Mouse (Mus musculus) MEL (cell line): ENCODE data around the gene Hoxb5. TPM values are rescaled to one million over a fixed set of nuclear protein-coding genes. Genes with fewer than 3 reads are reported as not detected.

Experiments
- DNase-seq: peaks from one replicate; pipeline ENCODE4 v3.0.0; 2011; ENCODE audit warnings: low read depth, low spot score
- H3K27ac ChIP-seq: 2 replicates; pipeline ENCODE4 v1.5.1; 2012; ENCODE audit warnings: low read depth, mild to moderate bottlenecking, control low read depth, low read length, moderate library complexity; ENCODE audit not compliant: control insufficient read depth
- H3K27me3 ChIP-seq, 2 experiments: fragments of 150-350 bp in 1 of 2; sonication (generic) in 1 of 2; 2 replicates each; pipeline ENCODE4 v1.6.1; 2012; ENCODE audit warnings: low read length in 2 of 2, mild to moderate bottlenecking in 2 of 2, improper control_type of control experiment in 1 of 2, moderate library complexity in 1 of 2; ENCODE audit not compliant: insufficient read depth in 2 of 2, control insufficient read depth in 1 of 2
- H3K36me3 ChIP-seq, 2 experiments: 2 replicates each; pipeline ENCODE4 v1.6.1; 2012 to 2014; ENCODE audit warnings: low read length in 2 of 2, improper control_type of control experiment in 1 of 2, inconsistent platforms in 1 of 2, mild to moderate bottlenecking in 1 of 2; ENCODE audit not compliant: insufficient read depth in 2 of 2, control insufficient read depth in 1 of 2
- H3K4me1 ChIP-seq, 2 experiments: fragments of 150-350 bp in 1 of 2; sonication (generic) in 1 of 2; 2 replicates each; pipeline ENCODE4 v1.6.1; 2012; ENCODE audit warnings: low read length in 2 of 2, improper control_type of control experiment in 1 of 2, mild to moderate bottlenecking in 1 of 2; ENCODE audit not compliant: insufficient read depth in 2 of 2, control insufficient read depth in 1 of 2
- H3K4me3 ChIP-seq, 2 experiments: fragments of 150-350 bp in 1 of 2; sonication (generic) in 1 of 2; 2 replicates each; pipeline ENCODE4 v1.5.1; 2012; ENCODE audit warnings: low read depth in 2 of 2, low read length in 2 of 2, mild to moderate bottlenecking in 2 of 2, moderate library complexity in 2 of 2, control low read depth in 1 of 2, improper control_type of control experiment in 1 of 2; ENCODE audit not compliant: control insufficient read depth in 1 of 2, insufficient read depth in 1 of 2
- H3K79me2 ChIP-seq: 2 replicates; pipeline ENCODE4 v1.6.1; 2012; ENCODE audit warnings: mild to moderate bottlenecking, low read length, moderate library complexity; ENCODE audit not compliant: control insufficient read depth, poor library complexity, insufficient read depth
- H3K9ac ChIP-seq: 2 replicates; pipeline ENCODE4 v1.6.1; 2012; ENCODE audit warnings: low read depth, mild to moderate bottlenecking, control low read depth, low read length, moderate library complexity; ENCODE audit not compliant: control insufficient read depth, poor library complexity, severe bottlenecking
- H3K9me3 ChIP-seq: fragments of 150-350 bp; sonication (generic); replicated peaks from 2 replicates; pipeline ENCODE4 v1.6.1; 2012; ENCODE audit warnings: mild to moderate bottlenecking, low read length, improper control_type of control experiment, moderate library complexity; ENCODE audit not compliant: insufficient read depth
- ELF1 ChIP-seq: IDR thresholded peaks from 2 replicates; pipeline ENCODE4 v1.6.1; 2014; ENCODE audit warnings: low read depth, mild to moderate bottlenecking, inconsistent platforms, low read length, improper control_type of control experiment, moderate library complexity
- EP300 ChIP-seq, 2 experiments: IDR thresholded peaks; 2 replicates each; pipeline ENCODE4 v1.6.1; 2011; ENCODE audit warnings: improper control_type of control experiment in 2 of 2, low read length in 2 of 2, low read depth in 1 of 2, mild to moderate bottlenecking in 1 of 2
- ETS1 ChIP-seq: IDR thresholded peaks from 2 replicates; pipeline ENCODE4 v1.6.1; 2012; ENCODE audit warnings: low read depth, mild to moderate bottlenecking, inconsistent platforms, low read length, improper control_type of control experiment, moderate library complexity
- HCFC1 ChIP-seq: IDR thresholded peaks from 2 replicates; pipeline ENCODE4 v1.6.1; 2012; ENCODE audit warnings: low read depth, mild to moderate bottlenecking, inconsistent platforms, low read length, improper control_type of control experiment, moderate library complexity
- JUND ChIP-seq: IDR thresholded peaks from 2 replicates; pipeline ENCODE4 v1.6.1; 2011; ENCODE audit warnings: low read depth, mild to moderate bottlenecking, improper control_type of control experiment, low read length
- KAT2A ChIP-seq: conservative IDR thresholded peaks from 2 replicates; pipeline ENCODE4 v1.6.1; 2012; ENCODE audit warnings: low read depth, low read length, improper control_type of control experiment, inconsistent platforms
- MAFK ChIP-seq: IDR thresholded peaks from 2 replicates; pipeline ENCODE4 v1.6.1; 2011; ENCODE audit warnings: low read depth, mild to moderate bottlenecking, low read length, improper control_type of control experiment, borderline replicate concordance
- MAX ChIP-seq: IDR thresholded peaks from 2 replicates; pipeline ENCODE4 v1.6.1; 2011; ENCODE audit warnings: low read length, improper control_type of control experiment
- MAZ ChIP-seq: IDR thresholded peaks from 2 replicates; pipeline ENCODE4 v1.6.1; 2012; ENCODE audit warnings: low read depth, mild to moderate bottlenecking, inconsistent platforms, low read length, improper control_type of control experiment
- MEF2A ChIP-seq: IDR thresholded peaks from 2 replicates; pipeline ENCODE4 v1.6.1; 2014; ENCODE audit warnings: low read depth, mild to moderate bottlenecking, inconsistent platforms, low read length, improper control_type of control experiment; ENCODE audit not compliant: poor library complexity, insufficient replicate concordance, severe bottlenecking; ENCODE audit errors: extremely low read depth
- MYB ChIP-seq: IDR thresholded peaks from 2 replicates; pipeline ENCODE4 v1.6.1; 2011; ENCODE audit warnings: mild to moderate bottlenecking, low read depth, low read length, improper control_type of control experiment
- NELFE ChIP-seq: IDR thresholded peaks from 2 replicates; pipeline ENCODE4 v1.6.1; 2011; ENCODE audit warnings: low read depth, low read length, improper control_type of control experiment
- NRF1 ChIP-seq: IDR thresholded peaks from 2 replicates; pipeline ENCODE4 v1.6.1; 2014; ENCODE audit warnings: low read depth, mild to moderate bottlenecking, inconsistent platforms, low read length, improper control_type of control experiment, moderate library complexity; ENCODE audit not compliant: poor library complexity, insufficient read depth, severe bottlenecking
- POLR2AphosphoS2 ChIP-seq: IDR thresholded peaks from 2 replicates; pipeline ENCODE4 v1.6.1; 2011; ENCODE audit warnings: low read length, improper control_type of control experiment
- POLR2AphosphoS5 ChIP-seq: IDR thresholded peaks from 2 replicates; pipeline ENCODE4 v1.6.1; 2012; ENCODE audit warnings: low read depth, borderline replicate concordance, mild to moderate bottlenecking, inconsistent platforms, low read length, moderate library complexity, mixed read lengths
- RCOR1 ChIP-seq: IDR thresholded peaks from 2 replicates; pipeline ENCODE4 v1.6.1; 2012; ENCODE audit warnings: low read depth, mild to moderate bottlenecking, inconsistent platforms, low read length, improper control_type of control experiment
- SIN3A ChIP-seq: IDR thresholded peaks from 2 replicates; pipeline ENCODE4 v1.6.1; 2012; ENCODE audit warnings: low read length, improper control_type of control experiment, inconsistent platforms
- SMC3 ChIP-seq: IDR thresholded peaks from 2 replicates; pipeline ENCODE4 v1.6.1; 2011; ENCODE audit warnings: low read depth, low read length, improper control_type of control experiment
- TAL1 ChIP-seq: IDR thresholded peaks from 2 replicates; pipeline ENCODE4 v1.6.1; 2012; ENCODE audit warnings: mild to moderate bottlenecking, inconsistent platforms, low read length, moderate library complexity, mixed read lengths
- TBP ChIP-seq: IDR thresholded peaks from 2 replicates; pipeline ENCODE4 v1.8.0; 2011; ENCODE audit warnings: low read depth, low read length, improper control_type of control experiment
- TCF12 ChIP-seq: IDR thresholded peaks from 2 replicates; pipeline ENCODE4 v1.6.1; 2014; ENCODE audit warnings: low read depth, mild to moderate bottlenecking, inconsistent platforms, low read length, improper control_type of control experiment, moderate library complexity
- UBTF ChIP-seq: IDR thresholded peaks from 2 replicates; pipeline ENCODE4 v1.6.1; 2012; ENCODE audit warnings: low read depth, mild to moderate bottlenecking, inconsistent platforms, low read length, improper control_type of control experiment, moderate library complexity, borderline replicate concordance; ENCODE audit not compliant: insufficient read depth
- USF1 ChIP-seq: IDR thresholded peaks from 2 replicates; pipeline ENCODE4 v1.6.1; 2014; ENCODE audit warnings: low read depth, mild to moderate bottlenecking, inconsistent platforms, low read length, improper control_type of control experiment, moderate library complexity
- ZC3H11A ChIP-seq: IDR thresholded peaks from 2 replicates; pipeline ENCODE4 v1.6.1; 2012; ENCODE audit warnings: low read depth, mild to moderate bottlenecking, inconsistent platforms, low read length, improper control_type of control experiment
- ZKSCAN1 ChIP-seq: IDR thresholded peaks from 2 replicates; pipeline ENCODE4 v1.6.1; 2012; ENCODE audit warnings: low read depth, mild to moderate bottlenecking, inconsistent platforms, low read length, improper control_type of control experiment, moderate library complexity
- ZMIZ1 ChIP-seq: IDR thresholded peaks from 2 replicates; pipeline ENCODE4 v1.6.1; 2012; ENCODE audit warnings: low read depth, mild to moderate bottlenecking, inconsistent platforms, low read length, improper control_type of control experiment, moderate library complexity
- polyA plus RNA-seq, 2 experiments: library from polyadenylated mRNA; stranded (reverse) in 1 of 2; unstranded in 1 of 2; fragments of >175 nt in 1 of 2; fragments of >200 nt in 1 of 2; gene quantifications; 2 replicates each; pipeline versions ENCODE4 v1.2.1 to v1.2.4; 2012; ENCODE audit warnings: low replicate concordance in 2 of 2, low read depth in 1 of 2; ENCODE audit not compliant: insufficient read length in 2 of 2, insufficient read depth in 1 of 2, missing spikeins in 1 of 2
- total RNA-seq: library from RNA; depleted of rRNA; stranded (reverse); fragments of 300-350 nt; gene quantifications from 2 replicates; pipeline ENCODE4 v1.2.3, GENCODE M21; 2012

The Hoxb5 gene
- total and polyA plus RNA-seq, 3 experiments, result not detected

DNA sequence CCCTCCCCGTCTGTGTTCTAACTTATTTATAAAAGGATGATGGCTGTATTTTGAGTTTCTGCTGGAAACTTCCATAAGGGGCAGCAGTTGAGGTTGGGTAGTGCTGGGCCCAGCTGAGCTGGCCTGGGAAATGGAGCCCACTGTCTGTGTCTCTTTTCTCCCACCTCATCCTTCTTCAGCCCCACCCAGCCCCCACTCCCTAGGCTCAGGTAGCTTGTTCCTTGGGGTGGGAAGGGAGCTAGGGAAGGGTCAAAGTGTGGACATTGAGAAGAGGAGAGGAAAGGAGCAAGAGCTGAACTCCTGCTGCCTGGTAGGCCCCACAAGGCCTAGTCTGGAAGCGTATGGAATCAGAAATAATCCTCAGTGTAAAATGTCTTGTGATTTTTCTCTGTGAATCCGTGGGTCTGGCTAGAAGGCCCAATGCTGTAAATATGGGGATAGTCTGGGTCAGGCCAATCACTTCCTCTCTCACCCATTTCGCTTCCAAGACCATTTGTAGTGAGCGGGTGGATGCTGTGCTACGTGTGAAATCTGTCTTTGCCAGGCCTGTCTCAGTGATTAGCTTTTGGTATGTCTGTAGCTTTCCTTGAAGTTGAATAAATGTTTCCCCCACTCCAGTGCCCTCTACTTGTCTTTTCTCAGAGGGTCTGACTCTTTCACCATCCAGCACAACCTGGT lies 2.5 kb downstream of the Hoxb5 start:
- no peak for DNase-seq

DNA sequence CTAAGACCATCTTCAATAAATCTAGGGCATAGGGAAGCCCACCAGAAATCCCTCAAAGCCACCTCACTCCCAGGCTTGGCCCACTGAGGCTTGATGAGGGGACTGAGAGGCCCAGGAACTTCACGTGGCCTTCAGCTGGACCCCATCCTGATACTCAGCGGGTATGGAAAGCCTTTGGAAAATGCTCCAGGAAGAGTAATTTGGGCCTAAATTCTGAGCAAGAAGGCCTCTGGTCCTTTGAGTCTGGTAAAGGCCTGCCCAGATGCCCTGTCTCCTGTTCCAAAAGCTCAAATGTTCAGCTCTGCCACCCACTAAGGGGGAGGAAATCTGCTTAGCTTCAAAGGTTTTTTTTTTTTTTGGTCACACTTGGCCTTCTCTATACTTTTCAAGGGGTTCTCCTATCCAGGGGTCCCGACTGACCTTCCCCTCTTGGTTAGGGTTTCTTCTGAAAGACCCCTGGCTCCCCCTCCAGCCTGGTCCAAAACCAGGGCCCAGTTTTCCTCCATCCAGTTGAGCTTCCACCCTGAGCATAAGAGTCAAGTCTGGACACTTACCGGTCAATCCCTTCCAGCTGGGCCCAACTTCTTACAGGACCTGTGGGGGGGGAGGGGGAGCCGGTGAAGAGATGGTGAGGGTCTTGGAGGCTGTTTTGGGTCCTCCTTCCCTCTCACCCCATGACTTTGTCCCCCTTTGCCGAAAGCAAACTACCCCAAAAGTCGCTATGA lies 3.2 kb downstream of the Hoxb5 start:
- no peaks in the 10 kb centered on the region for H3K4me1 ChIP-seq
- no peaks in the 10 kb centered on the region for H3K79me2 ChIP-seq
- DNase-seq, result no peak
- no peak overlapping the region for H3K9ac ChIP-seq
- H3K27me3 ChIP-seq, result peaks cover 0 to 2% of the 10 kb centered on the region in 2 experiments; a peak in 2 of 4 replicates
- H3K9me3 ChIP-seq, result no peaks in the 10 kb centered on the region
- H3K36me3 ChIP-seq, result no peaks in the 10 kb centered on the region
- TF ChIP-seq KAT2A (no peak), SIN3A (no peak), USF1 (no peak), MYB (no peak), NELFE (no peak), TBP (no peak), JUND (no peak), POLR2AphosphoS2 (no peak), ZC3H11A (no peak), TCF12 (no peak), SMC3 (no peak), ELF1 (no peak), EP300 (IDR thresholded peaks at IDR 0.05; ENCODE audit: low read depth in 1 of 2, low read length in 2 of 2) (no peak), HCFC1 (no peak), MAZ (no peak), POLR2AphosphoS5 (no peak), ZMIZ1 (no peak), RCOR1 (no peak), NRF1 (no peak), MAX (no peak)
- no peak overlapping the region for H3K27ac ChIP-seq
- H3K4me3 ChIP-seq, result no peak overlapping the region

More for the DNA sequence above, 2.5 kb downstream of the Hoxb5 start:
- TF ChIP-seq NRF1 (no peak), TAL1 (no peak), UBTF (no peak), TBP (no peak), ELF1 (no peak), MEF2A (no peak), ZKSCAN1 (no peak), MYB (no peak), ETS1 (no peak), MAFK (no peak)
- Histone ChIP-seq H3K9ac (no peak overlapping the region), H3K27ac (no peak overlapping the region), H3K9me3 (no peaks in the 10 kb centered on the region), H3K4me3 (no peak overlapping the region), H3K79me2 (no peaks in the 10 kb centered on the region), H3K27me3 (peaks cover 0 to 2% of the 10 kb centered on the region in 2 experiments; a peak in 2 of 4 replicates), H3K36me3 (no peaks in the 10 kb centered on the region), H3K4me1 (no peaks in the 10 kb centered on the region)
